Mouse (Mus musculus) hindbrain, embryonic 15.5 days (tissue): ENCODE measurements around the gene Gm6205. TPM values are rescaled to one million over a fixed set of nuclear protein-coding genes. Genes with fewer than 3 reads are reported as not detected.
"Not testable (repeated sequence)": the region's sequence is repeated elsewhere in the genome, so short reads cannot be mapped to it uniquely, and the experiment has no call there.

Experiments used
- ATAC-seq: fragments of 200-750 bp; cut with Nextera tagmentation; 2 replicates; pipeline ENCODE4 v1.8.0; 2017; ENCODE audit warnings: low read depth, moderate number of reproducible peaks, moderate TSS enrichment; ENCODE audit not compliant: low FRiP score
- H3K27ac ChIP-seq: fragments of 300-500 bp; sonication (generic); replicated peaks from 2 replicates; pipeline ENCODE4 v1.5.1; 2015; ENCODE audit warnings: mild to moderate bottlenecking, inconsistent platforms
- H3K27me3 ChIP-seq: fragments of 300-500 bp; sonication (generic); 2 replicates; pipeline ENCODE4 v1.6.1; 2015; ENCODE audit warnings: control low read depth, inconsistent platforms
- H3K36me3 ChIP-seq: fragments of 300-500 bp; sonication (generic); 2 replicates; pipeline ENCODE4 v1.6.1; 2015; ENCODE audit warnings: control low read depth, inconsistent platforms
- H3K4me1 ChIP-seq: fragments of 300-500 bp; sonication (generic); replicated peaks from 2 replicates; pipeline ENCODE4 v1.6.1; 2015; ENCODE audit warnings: control low read depth, inconsistent platforms
- H3K4me2 ChIP-seq: fragments of 300-500 bp; sonication (generic); 2 replicates; pipeline ENCODE4 v1.6.1; 2015; ENCODE audit warnings: moderate library complexity, mild to moderate bottlenecking, inconsistent platforms
- H3K4me3 ChIP-seq: fragments of 300-500 bp; sonication (generic); 2 replicates; pipeline ENCODE4 v1.5.1; 2015; ENCODE audit warnings: mild to moderate bottlenecking, inconsistent platforms
- H3K9ac ChIP-seq: fragments of 300-500 bp; sonication (generic); 2 replicates; pipeline ENCODE4 v1.6.1; 2015; ENCODE audit warnings: inconsistent platforms
- H3K9me3 ChIP-seq: fragments of 300-500 bp; sonication (generic); 2 replicates; pipeline ENCODE4 v1.6.1; 2016; ENCODE audit warnings: control low read depth, inconsistent platforms
- WGBS: fragments of 180-500 bp; shearing (Covaris S2); methylation state at CpG from one replicate; pipeline ENCODE4 v1.1.7; 2015; 5-methylcytosine and 5-hydroxymethylcytosine counted together
- polyA plus RNA-seq: library from polyadenylated mRNA; unstranded; fragments of >200 nt; fragmentation: Nextera tagmentation; extraction: Ambion mirVana; gene quantifications from 2 replicates; pipeline ENCODE4 v1.2.1, GENCODE M21; 2015

The Gm6205 gene
- not detected in 2 replicates for polyA plus RNA-seq

- not testable (repeated sequence) for H3K27ac ChIP-seq, H3K4me2 ChIP-seq, ATAC-seq, H3K4me1 ChIP-seq, H3K9ac ChIP-seq, H3K27me3 ChIP-seq, H3K9me3 ChIP-seq, H3K36me3 ChIP-seq, H3K4me3 ChIP-seq
- WGBS, result no CpG with 5 or more reads among the region's 2 CpGs
Observed at GRCm38 (mm10) chr5:94648082-94648481, at the start of gene Gm6205. Gm6205 (plus strand) TSS chr5:94648382.

GRCm38 (mm10) chr5:94616242-94616641 lies 31.9 kb upstream of the Gm6205 start, which contains the start of gene Gm3147:
Gm3147 (minus strand) TSS chr5:94616342.
- not testable (repeated sequence) for H3K4me1 ChIP-seq, H3K4me2 ChIP-seq, H3K4me3 ChIP-seq, H3K36me3 ChIP-seq, H3K27ac ChIP-seq, ATAC-seq, H3K9me3 ChIP-seq, H3K9ac ChIP-seq, H3K27me3 ChIP-seq
- no CpG with 5 or more reads among the region's 1 CpGs for WGBS

GRCm38 (mm10) chr5:94623679-94624078 lies 24.5 kb upstream of the Gm6205 start, which contains the start of gene Gm6509:
Gm6509 (plus strand) TSS chr5:94623979.
- 67% methylated on average over 1 of the region's 2 CpGs for WGBS
- ATAC-seq, H3K36me3 ChIP-seq: not testable (repeated sequence)

More at GRCm38 (mm10) chr5:94623679-94624078, 24.5 kb upstream of the Gm6205 start, which contains the start of gene Gm6509:
- not testable (repeated sequence) for H3K9ac ChIP-seq, H3K9me3 ChIP-seq, H3K4me3 ChIP-seq, H3K4me2 ChIP-seq, H3K27ac ChIP-seq, H3K27me3 ChIP-seq, H3K4me1 ChIP-seq

Other genes with a start within 250 kb of the Gm6205 start
- gene Gm7682, start 202.6 kb upstream of the Gm6205 start, polyA plus RNA-seq, result not detected in 2 replicates
- not detected in 2 replicates for gene Gm3139, start 122.1 kb upstream of the Gm6205 start, polyA plus RNA-seq
- not detected in 2 replicates for gene Gm3147, start 32.0 kb upstream of the Gm6205 start, polyA plus RNA-seq
- not detected in 2 replicates for gene Gm6509, start 24.4 kb upstream of the Gm6205 start, polyA plus RNA-seq
- gene Gm3183, start 217.1 kb downstream of the Gm6205 start, polyA plus RNA-seq, result not detected in 2 replicates